Mouse (Mus musculus) limb, embryonic 11.5 days (tissue): Measurements from ENCODE around the gene Cxcl17. TPM values are rescaled to one million over a fixed set of nuclear protein-coding genes. Genes with fewer than 3 reads are reported as not detected.

Source experiments
- ATAC-seq: fragments of 200-750 bp; cut with Nextera tagmentation; 2 replicates; pipeline ENCODE4 v1.8.0; 2017; ENCODE audit warnings: low read depth; ENCODE audit not compliant: insufficient number of reproducible peaks, low FRiP score, low TSS enrichment
- DNase-seq: peaks from one replicate; pipeline ENCODE4 v3.0.0-alpha.2; 2015; ENCODE audit warnings: low spot score
- H3K27ac ChIP-seq: fragments of 300-500 bp; sonication (generic); replicated peaks from 2 replicates; pipeline ENCODE4 v1.5.1; 2014; ENCODE audit warnings: low read depth, mild to moderate bottlenecking, low read length
- H3K27me3 ChIP-seq: fragments of 300-500 bp; sonication (generic); 2 replicates; pipeline ENCODE4 v1.6.1; 2014; ENCODE audit warnings: mild to moderate bottlenecking, low read length, mixed read lengths; ENCODE audit not compliant: control insufficient read depth, insufficient read depth
- H3K36me3 ChIP-seq: fragments of 300-500 bp; sonication (generic); 2 replicates; pipeline ENCODE4 v1.6.1; 2014; ENCODE audit warnings: mild to moderate bottlenecking, low read length, moderate library complexity, mixed read lengths; ENCODE audit not compliant: control insufficient read depth, insufficient read depth
- H3K4me1 ChIP-seq: fragments of 300-500 bp; sonication (generic); 2 replicates; pipeline ENCODE4 v1.6.1; 2014; ENCODE audit warnings: low read length, mixed read lengths; ENCODE audit not compliant: control insufficient read depth, insufficient read depth
- H3K4me2 ChIP-seq: fragments of 300-500 bp; sonication (generic); 2 replicates; pipeline ENCODE4 v1.6.1; 2014; ENCODE audit warnings: low read depth, mild to moderate bottlenecking, moderate library complexity; ENCODE audit not compliant: severe bottlenecking
- H3K4me3 ChIP-seq: fragments of 300-500 bp; sonication (generic); 2 replicates; pipeline ENCODE4 v1.5.1; 2014; ENCODE audit warnings: low read depth, low read length
- H3K9ac ChIP-seq: fragments of 300-500 bp; sonication (generic); 2 replicates; pipeline ENCODE4 v1.6.1; 2014; ENCODE audit warnings: mild to moderate bottlenecking, low read length
- H3K9me3 ChIP-seq: fragments of 300-500 bp; sonication (generic); 2 replicates; pipeline ENCODE4 v1.6.1; 2016; ENCODE audit warnings: low read length; ENCODE audit not compliant: control insufficient read depth
- WGBS: fragments of 180-500 bp; shearing (Covaris S2); extraction: QIAGEN DNeasy Blood & Tissue Kit; methylation state at CpG from one replicate; pipeline ENCODE4 v1.1.7; 2014; 5-methylcytosine and 5-hydroxymethylcytosine counted together
- polyA plus RNA-seq: library from polyadenylated mRNA; unstranded; fragments of >200 nt; fragmentation: Nextera tagmentation; extraction: Ambion mirVana; gene quantifications from 2 replicates; pipeline ENCODE4 v1.2.1, GENCODE M21; 2014

Cxcl17 gene
- polyA plus RNA-seq, 1 experiment from 2014 or later = 0.33 TPM

- Histone ChIP-seq H3K9ac (no peak overlapping the region), H3K9me3 (no peaks in the 10 kb centered on the region), H3K27me3 (no peaks in the 10 kb centered on the region), H3K4me1 (no peaks in the 10 kb centered on the region), H3K4me2 (no peak overlapping the region), H3K36me3 (no peaks in the 10 kb centered on the region), H3K27ac (no peak overlapping the region), H3K4me3 (no peak overlapping the region)
- 91% methylated on average over 8 of the region's 8 CpGs for WGBS
- DNase-seq = no peak
- no peak for ATAC-seq
These were observed 26.6 kb upstream of the Cxcl17 start for GRCm38 (mm10) chr7:25439124-25439822.

- Histone ChIP-seq H3K36me3 (no peaks in the 10 kb centered on the region), H3K4me3 (no peak overlapping the region), H3K27me3 (no peaks in the 10 kb centered on the region), H3K9me3 (no peaks in the 10 kb centered on the region), H3K4me1 (no peaks in the 10 kb centered on the region), H3K27ac (no peak overlapping the region), H3K4me2 (no peak overlapping the region), H3K9ac (no peak overlapping the region)
- no peak for ATAC-seq
- WGBS = 95% methylated on average over 2 of the region's 2 CpGs
- no peak for DNase-seq
These were observed 24.0 kb upstream of the Cxcl17 start for GRCm38 (mm10) chr7:25436704-25437103.

GRCm38 (mm10) chr7:25436226-25436625, 23.5 kb upstream of the Cxcl17 start:
- WGBS = 87% methylated on average over 6 of the region's 6 CpGs
- Histone ChIP-seq H3K9ac (no peak overlapping the region), H3K4me2 (no peak overlapping the region), H3K27me3 (no peaks in the 10 kb centered on the region), H3K9me3 (no peaks in the 10 kb centered on the region), H3K36me3 (no peaks in the 10 kb centered on the region), H3K4me3 (no peak overlapping the region), H3K27ac (no peak overlapping the region), H3K4me1 (no peaks in the 10 kb centered on the region)
- DNase-seq (no peak), ATAC-seq (no peak)

DNA sequence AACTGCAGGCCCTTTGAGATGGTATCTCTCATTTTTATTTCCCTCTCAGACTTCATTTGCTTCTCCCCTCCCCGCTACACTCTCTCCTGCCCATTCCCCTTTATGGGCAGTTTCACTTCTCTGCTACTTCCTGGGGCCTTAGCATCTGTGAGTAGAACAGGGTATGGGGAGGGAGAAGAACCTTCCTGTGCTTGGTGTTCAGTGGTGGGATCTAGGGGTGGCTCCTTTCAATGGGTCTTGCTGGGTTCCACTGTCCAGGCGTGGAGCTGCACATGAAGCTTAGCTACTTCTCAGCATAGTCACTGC, 22.8 kb upstream of the Cxcl17 start:
- Histone ChIP-seq H3K9me3 (no peaks in the 10 kb centered on the region), H3K27ac (no peak overlapping the region), H3K4me1 (no peaks in the 10 kb centered on the region), H3K4me3 (no peak overlapping the region), H3K36me3 (no peaks in the 10 kb centered on the region), H3K4me2 (no peak overlapping the region), H3K9ac (no peak overlapping the region), H3K27me3 (no peaks in the 10 kb centered on the region)
- 70% methylated on average over 2 of the region's 2 CpGs for WGBS
- ATAC-seq = no peak
- DNase-seq = no peak

DNA sequence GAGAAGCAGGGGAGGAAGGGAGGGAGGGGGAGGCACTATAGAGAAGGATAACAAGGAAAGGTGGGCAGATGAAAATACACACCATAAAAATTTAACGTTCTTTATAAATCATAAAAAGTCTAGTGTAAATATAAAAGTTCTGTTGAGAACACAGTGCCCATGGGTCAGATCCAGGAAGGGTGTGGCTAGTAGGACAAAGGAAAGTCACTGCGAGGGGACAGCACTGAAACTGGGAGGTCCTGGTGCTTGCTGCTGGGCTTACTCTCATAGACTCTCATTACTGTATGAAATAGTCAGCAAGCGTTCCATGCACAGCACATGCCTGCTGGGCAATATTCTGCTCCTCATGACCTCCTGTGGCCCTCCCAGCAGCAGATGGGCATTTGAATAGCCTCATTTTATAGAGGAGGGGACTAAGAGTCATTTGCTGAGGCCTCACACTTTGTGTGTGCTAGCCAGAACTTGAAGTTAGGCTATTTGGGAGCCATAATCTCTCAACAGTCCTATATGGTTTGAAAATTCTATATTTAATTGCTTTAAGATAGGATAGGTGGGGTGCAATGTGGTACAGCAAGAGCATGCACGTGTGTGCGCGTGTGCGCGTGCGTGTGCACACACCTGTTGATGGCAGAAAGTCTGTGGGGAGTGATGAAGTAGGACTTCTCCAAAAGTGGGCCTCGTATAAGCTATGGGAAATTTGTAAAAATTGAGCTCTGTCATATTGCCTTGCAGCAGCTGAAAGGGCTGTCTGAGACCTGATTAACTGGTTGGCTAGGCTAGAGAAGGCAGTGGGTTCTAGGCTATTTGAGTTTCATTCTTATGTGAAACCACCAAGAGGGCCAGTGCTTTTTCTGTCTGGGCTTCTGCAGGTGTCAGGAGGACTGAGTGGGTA, 22.2 kb upstream of the Cxcl17 start:
- H3K9me3 ChIP-seq = no peaks in the 10 kb centered on the region
- 91% methylated on average over 10 of the region's 10 CpGs for WGBS
- ATAC-seq = no peak
- H3K4me3 ChIP-seq = no peak overlapping the region
- H3K4me1 ChIP-seq = no peaks in the 10 kb centered on the region
- H3K27me3 ChIP-seq = no peaks in the 10 kb centered on the region
- H3K4me2 ChIP-seq = no peak overlapping the region
- no peak for DNase-seq
- H3K27ac ChIP-seq = no peak overlapping the region
- H3K9ac ChIP-seq = no peak overlapping the region
- no peaks in the 10 kb centered on the region for H3K36me3 ChIP-seq

- Histone ChIP-seq H3K4me2 (no peak overlapping the region), H3K4me3 (no peak overlapping the region), H3K36me3 (no peaks in the 10 kb centered on the region), H3K9me3 (no peaks in the 10 kb centered on the region), H3K9ac (no peak overlapping the region), H3K27me3 (no peaks in the 10 kb centered on the region), H3K27ac (no peak overlapping the region), H3K4me1 (no peaks in the 10 kb centered on the region)
- WGBS = 89% methylated on average over 9 of the region's 9 CpGs
- DNase-seq (no peak), ATAC-seq (no peak)
These were observed 21.3 kb upstream of the Cxcl17 start for GRCm38 (mm10) chr7:25433781-25434560.

DNA sequence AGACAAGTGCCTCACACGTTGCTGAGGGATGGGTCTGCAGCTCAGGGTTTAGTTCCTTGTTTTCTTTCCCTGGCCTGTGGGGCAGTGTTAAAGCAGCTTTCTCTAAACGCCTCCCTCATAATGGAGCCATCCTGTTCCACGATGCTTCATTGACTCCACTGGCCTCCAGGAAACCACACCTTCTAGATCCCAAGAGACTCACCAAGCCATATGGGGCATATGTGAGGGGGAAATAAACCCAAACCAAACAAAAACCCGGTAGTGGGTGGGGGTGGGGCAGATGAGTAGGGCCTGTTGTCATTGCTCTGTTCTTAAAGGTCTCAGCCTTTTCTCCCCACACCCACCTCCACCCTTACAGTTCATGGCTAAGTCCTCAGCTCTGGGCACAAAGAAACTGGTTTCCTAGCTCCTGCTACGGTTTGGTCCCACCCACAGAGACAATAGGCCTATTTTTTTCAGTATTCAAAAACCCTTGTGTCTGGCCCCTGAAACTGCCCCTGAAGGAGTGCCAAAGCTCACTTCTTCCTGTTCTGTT, 20.4 kb upstream of the Cxcl17 start:
- DNase-seq (no peak), ATAC-seq (no peak)
- H3K27ac ChIP-seq = no peak overlapping the region

DNA sequence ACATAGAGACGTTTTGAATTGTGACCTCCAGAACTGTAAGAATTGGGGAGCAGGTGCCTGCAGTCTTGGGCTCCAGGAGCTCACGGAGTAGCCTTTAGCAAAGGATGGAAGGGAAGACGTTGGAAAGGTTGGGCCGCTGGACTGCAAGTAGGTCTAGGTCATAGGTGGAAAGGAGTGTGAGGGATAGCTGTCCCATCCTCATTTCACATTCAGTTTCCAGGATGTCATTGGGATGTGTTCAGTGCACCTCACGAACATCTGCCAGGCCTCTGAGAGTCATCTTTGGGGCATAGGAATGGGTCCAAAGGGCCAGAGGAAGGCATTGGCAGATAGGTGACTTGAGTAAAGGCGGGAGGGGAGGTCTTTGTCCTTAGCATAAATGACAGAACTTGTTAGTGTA, 19.7 kb upstream of the Cxcl17 start:
- DNase-seq (no peak), ATAC-seq (no peak)
- Histone ChIP-seq H3K9me3 (no peaks in the 10 kb centered on the region), H3K27ac (no peak overlapping the region), H3K36me3 (no peaks in the 10 kb centered on the region), H3K27me3 (no peaks in the 10 kb centered on the region), H3K4me1 (no peaks in the 10 kb centered on the region), H3K9ac (no peak overlapping the region), H3K4me3 (no peak overlapping the region), H3K4me2 (no peak overlapping the region)
- WGBS = 87% methylated on average over 6 of the region's 6 CpGs

More for the DNA sequence above, 20.4 kb upstream of the Cxcl17 start:
- Histone ChIP-seq H3K4me2 (no peak overlapping the region), H3K4me1 (no peaks in the 10 kb centered on the region), H3K9me3 (no peaks in the 10 kb centered on the region), H3K36me3 (no peaks in the 10 kb centered on the region), H3K9ac (no peak overlapping the region), H3K27me3 (no peaks in the 10 kb centered on the region), H3K4me3 (no peak overlapping the region)
- WGBS = 21% methylated on average over 5 of the region's 5 CpGs
